Mouse (Mus musculus): Measurements from ENCODE around the gene Taf5l.
"Not testable (repeated sequence)": the region's sequence is repeated elsewhere in the genome, so short reads cannot be mapped to it uniquely, and the experiment has no call there.

Gene Taf5l

GRCm38 (mm10) chr8:124014299-124014698, 6.9 kb downstream of the Taf5l start:
- not testable (repeated sequence) for DNase-seq (ENCODE audit: low spot score)

GRCm38 (mm10) chr8:124011989-124012586, 9.1 kb downstream of the Taf5l start:
- no peak for DNase-seq (ENCODE audit: low spot score)

- no peak for DNase-seq (ENCODE audit: low spot score)
Observed at GRCm38 (mm10) chr8:124011580-124011979, 9.6 kb downstream of the Taf5l start.

DNA sequence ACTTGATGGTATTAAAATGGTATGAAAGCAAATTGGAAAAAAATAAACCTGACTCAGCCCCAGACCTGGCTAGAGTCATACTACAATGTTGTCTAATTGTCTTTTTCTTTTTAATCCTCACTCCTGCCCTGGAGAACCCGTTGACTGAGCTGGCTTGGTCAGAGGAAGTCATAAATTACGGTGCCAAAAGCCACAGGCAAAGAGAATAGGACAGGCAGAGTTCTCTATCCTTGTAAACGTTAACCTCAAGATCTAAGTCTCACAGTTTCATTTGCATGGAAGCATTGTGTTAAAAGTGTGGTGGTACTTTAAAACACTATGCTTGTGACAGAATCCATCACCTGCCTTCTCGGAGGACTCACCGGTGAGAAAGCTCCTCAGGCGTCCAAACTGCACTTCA, 13.4 kb downstream of the Taf5l start:
- no peak for DNase-seq (ENCODE audit: low spot score)

- no peak for DNase-seq (ENCODE audit: low spot score)
Observed at GRCm38 (mm10) chr8:124002546-124003108, 18.6 kb downstream of the Taf5l start.

GRCm38 (mm10) chr8:123999568-123999967, 21.6 kb downstream of the Taf5l start:
- DNase-seq (ENCODE audit: low spot score), result no peak

GRCm38 (mm10) chr8:123993997-123994396, 27.2 kb downstream of the Taf5l start:
- DNase-seq (ENCODE audit: low spot score), result no peak

DNA sequence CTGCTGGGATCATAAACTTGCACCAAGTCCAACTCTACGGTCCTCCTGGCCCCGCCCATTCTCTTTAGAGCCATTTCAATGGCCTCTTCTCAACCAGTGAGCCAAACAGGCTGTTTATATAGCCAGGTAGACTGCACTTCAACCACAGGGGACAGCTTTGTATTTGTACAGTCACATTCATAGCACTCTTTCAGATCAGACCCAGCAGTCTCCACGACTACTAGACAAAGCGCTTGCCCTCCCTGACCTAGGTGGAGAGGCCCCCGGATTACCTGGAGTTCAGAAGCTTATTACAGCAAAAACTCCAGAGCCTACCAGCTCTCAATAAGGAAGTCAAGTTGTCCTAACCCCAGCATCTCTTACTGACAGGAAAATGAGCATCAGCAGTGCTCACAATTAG, 27.6 kb downstream of the Taf5l start:
- no peak for DNase-seq (ENCODE audit: low spot score)

- no peak for DNase-seq (ENCODE audit: low spot score)
Observed at GRCm38 (mm10) chr8:123992587-123992986, 28.6 kb downstream of the Taf5l start.

DNA sequence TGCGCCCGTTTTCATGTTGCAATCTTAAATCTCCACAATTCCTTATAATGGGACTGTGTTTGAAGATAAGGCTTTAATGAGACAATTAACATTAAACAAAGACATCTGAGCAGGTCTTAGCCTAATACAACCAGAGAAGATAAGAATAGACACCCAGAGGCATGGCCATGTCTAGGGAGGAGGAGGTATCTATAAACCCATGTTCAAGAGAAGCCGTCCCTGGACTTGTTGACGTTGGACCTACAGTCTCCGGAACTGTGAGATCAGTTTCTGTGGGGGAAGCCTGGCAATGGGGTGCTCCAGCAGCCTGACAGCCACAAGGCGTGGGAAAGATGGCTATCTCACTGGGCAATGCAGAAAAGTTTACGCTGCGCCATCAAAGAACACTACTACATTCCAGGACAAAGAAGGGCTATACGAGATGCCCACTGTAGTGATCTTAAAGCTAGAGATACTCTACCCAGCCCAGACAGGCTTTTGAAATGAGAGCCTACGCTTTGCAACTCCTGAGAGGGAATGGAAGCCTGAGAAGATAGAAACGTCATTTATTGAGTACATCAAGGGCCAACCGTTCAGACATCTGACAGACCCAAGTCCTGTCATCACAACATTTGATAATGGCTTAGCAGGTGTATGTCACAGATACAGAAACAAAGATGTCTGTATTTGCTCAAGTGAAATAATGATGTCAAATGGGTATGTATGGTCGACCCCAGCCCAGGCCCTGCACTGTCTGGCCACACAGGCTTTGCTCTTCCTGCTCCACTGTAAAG, 30.7 kb downstream of the Taf5l start:
- no peak for DNase-seq (ENCODE audit: low spot score)

DNA sequence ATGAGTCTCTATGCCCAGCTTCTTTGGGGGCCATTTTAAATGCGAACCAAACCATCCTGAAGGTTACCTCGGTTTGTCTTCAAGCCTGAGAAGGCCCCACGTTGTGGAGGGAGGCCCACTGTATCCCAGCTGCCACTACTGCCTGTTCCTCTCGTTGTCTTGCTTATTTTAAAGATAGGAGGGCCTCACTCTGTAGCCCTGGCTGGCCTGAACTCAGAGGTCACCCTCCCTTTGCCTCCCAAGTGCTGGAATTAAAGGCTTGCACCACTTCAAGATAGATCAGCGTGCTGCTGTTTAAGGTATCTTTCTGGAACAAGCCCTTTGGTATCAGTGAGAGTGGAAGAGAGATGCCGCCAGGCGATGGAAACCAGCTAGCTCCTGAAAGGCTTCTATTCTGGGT, 32.1 kb downstream of the Taf5l start:
- no peak for DNase-seq (ENCODE audit: low spot score)

- DNase-seq (ENCODE audit: low spot score), result no peak
Observed at GRCm38 (mm10) chr8:123988605-123989038, 32.6 kb downstream of the Taf5l start.

GRCm38 (mm10) chr8:123982826-123983400, 38.3 kb downstream of the Taf5l start, which contains the start of gene Abcb10:
Gene Abcb10 (minus strand): TSS chr8:123983122.
- peak; percentile 94 for DNase-seq (ENCODE audit: low spot score)

DNA sequence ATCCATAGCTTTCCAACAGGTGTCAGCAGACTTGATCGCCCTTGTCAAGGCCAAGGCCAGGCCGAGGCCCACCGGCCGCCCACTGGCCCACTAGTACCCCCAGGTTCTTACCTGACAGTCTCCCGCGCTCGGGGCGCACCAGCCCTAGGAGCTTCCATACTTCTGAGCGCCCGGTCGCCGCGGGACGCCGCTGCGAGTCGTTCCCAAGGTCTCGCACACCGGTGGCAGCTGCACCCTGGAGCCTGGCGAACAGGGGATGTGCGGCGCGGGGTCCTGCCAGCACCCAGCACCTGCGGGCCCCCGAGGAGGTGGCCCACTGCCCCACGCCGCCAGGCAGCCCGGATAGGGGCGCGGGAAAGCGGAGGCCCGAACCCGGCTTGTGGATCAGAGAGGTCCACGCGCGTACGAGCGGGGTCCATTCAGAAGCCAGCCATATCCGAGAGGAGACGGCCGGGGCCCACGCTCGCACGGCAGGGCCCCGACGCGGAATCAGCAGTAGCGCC, 38.9 kb downstream of the Taf5l start:
- DNase-seq (ENCODE audit: low spot score), result no peak

DNA sequence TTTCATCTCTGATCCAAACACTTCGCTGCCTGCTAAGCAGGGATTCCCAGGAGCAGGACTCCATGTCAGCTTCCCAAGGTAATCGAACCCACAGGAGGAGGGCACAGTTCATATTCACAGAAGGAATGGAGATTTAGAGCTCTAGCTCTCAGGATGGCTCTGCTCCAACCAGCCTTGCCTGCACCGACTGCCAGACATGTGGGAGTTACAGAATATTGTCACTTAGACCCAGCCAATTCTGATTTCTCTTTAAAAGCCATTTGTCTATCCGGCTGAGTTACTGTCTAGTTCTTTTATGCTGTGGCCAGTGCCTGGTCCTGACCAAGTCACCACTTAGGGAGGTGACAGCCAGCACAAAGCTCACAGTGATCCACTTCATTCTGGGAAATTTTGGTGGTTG, 39.5 kb downstream of the Taf5l start:
- DNase-seq (ENCODE audit: low spot score), result no peak

- DNase-seq (ENCODE audit: low spot score), result no peak
Observed at GRCm38 (mm10) chr8:123980239-123980638, 41.0 kb downstream of the Taf5l start.

- no peak for DNase-seq (ENCODE audit: low spot score)
Observed at GRCm38 (mm10) chr8:123978926-123979325, 42.3 kb downstream of the Taf5l start.

GRCm38 (mm10) chr8:123978166-123978838, 42.9 kb downstream of the Taf5l start:
- no peak for DNase-seq (ENCODE audit: low spot score)

DNA sequence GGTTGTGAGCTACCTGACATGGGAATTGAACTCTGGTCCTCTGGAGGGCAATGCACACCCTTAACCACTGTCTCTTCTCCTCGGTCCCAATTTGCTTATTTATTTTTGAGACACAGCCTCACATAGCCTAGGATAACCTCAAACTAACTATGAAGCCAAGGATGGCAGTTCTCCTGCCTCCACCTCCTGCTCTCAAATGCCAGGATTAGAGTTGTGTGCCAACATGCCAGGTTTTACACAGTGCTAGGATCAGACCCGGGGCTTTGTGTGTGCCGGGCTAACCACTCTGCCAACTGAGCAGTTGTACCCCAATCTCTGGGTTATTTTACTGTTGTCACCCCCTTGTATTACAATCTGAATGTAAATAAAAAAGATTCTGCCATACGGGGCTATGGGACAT, 43.7 kb downstream of the Taf5l start:
- no peak for DNase-seq (ENCODE audit: low spot score)

- no peak for DNase-seq (ENCODE audit: low spot score)
Observed at GRCm38 (mm10) chr8:123973495-123973894, 47.7 kb downstream of the Taf5l start.

GRCm38 (mm10) chr8:123966896-123967295, 54.3 kb downstream of the Taf5l start:
- no peak for DNase-seq (ENCODE audit: low spot score)

- no peak for DNase-seq (ENCODE audit: low spot score)
Observed at GRCm38 (mm10) chr8:123961371-123961770, 59.8 kb downstream of the Taf5l start.

Data from ovary, postnatal 36 days (tissue).